8 mouse cellular contexts compared by ENCODE assay signal in the genomic region with DNA sequence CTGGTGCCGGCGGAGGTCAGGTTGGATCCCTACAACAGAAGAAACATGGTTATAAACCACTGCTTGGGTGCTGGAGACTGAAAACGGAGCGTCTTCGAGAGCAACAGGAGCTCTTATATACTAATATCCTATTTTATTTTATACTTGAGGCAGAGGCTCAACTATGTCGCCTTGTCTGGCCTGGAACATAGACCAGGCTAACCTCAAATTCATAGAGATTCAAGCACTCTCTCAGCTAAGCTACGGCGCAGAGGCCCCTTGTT. TPM values are rescaled to one million over a fixed set of nuclear protein-coding genes. Genes with fewer than 3 reads are reported as not detected.
DNase-seq lines count a peak whose midpoint lies in the region; ATAC-seq and TF ChIP-seq lines count a peak whose summit lies in the region.

No protein-coding gene starts in this region.

- WGBS in heart, embryonic 12.5 days, result 57% methylated on average over 8 of the region's 8 CpGs
- WGBS in hindbrain, embryonic 11.5 days, result 68% methylated on average over 8 of the region's 8 CpGs
- WGBS in midbrain, embryonic 10.5 days, result 73% methylated on average over 8 of the region's 8 CpGs

- H3K4me2 ChIP-seq in heart, embryonic 12.5 days, result peak overlapping the region; percentile 77
- H3K4me2 ChIP-seq in hindbrain, embryonic 11.5 days (replicated peaks; ENCODE audit: low read depth, low read length), result peak overlapping the region; percentile 60

- ATAC-seq in heart, embryonic 12.5 days (ENCODE audit: insufficient number of reproducible peaks, low FRiP score), result no peak
- no peak for ATAC-seq in G1E (ENCODE audit: extremely low read depth, insufficient number of reproducible peaks, low FRiP score, poor library complexity, severe bottlenecking)
- ATAC-seq in hindbrain, embryonic 11.5 days (ENCODE audit: low FRiP score), result no peak

- peak overlapping the region; percentile 84 for H3K9ac ChIP-seq in heart, embryonic 12.5 days
- peak overlapping the region; percentile 84; the same call in 1 of the 2 replicates for H3K9ac ChIP-seq in hindbrain, embryonic 11.5 days (ENCODE audit: low read depth, low read length)

- H3K4me3 ChIP-seq in heart, embryonic 12.5 days, result peak overlapping the region; percentile 71
- H3K4me3 ChIP-seq in G1E (ENCODE audit: low read depth, low read length), result peak overlapping the region; percentile 74
- peak overlapping the region; percentile 65 for H3K4me3 ChIP-seq in hindbrain, embryonic 11.5 days (ENCODE audit: low read depth, low read length)
- H3K4me3 ChIP-seq in midbrain, embryonic 10.5 days, result peak overlapping the region; percentile 65

- peaks cover 32% of the 10 kb centered on the region for H3K36me3 ChIP-seq in heart, embryonic 12.5 days
- peaks cover 53% of the 10 kb centered on the region for H3K36me3 ChIP-seq in G1E (replicated peaks)
- H3K36me3 ChIP-seq in hindbrain, embryonic 11.5 days (ENCODE audit: control insufficient read depth, insufficient read depth, low read length), result no peaks in the 10 kb centered on the region; the same call in 1 of the 2 replicates
- H3K36me3 ChIP-seq in midbrain, embryonic 10.5 days, result peaks cover 41% of the 10 kb centered on the region

- no peak for DNase-seq in heart, adult 9 months (ENCODE audit: low spot score in 2 of 2)
- no peak for DNase-seq in G1E (ENCODE audit: low spot score)
- DNase-seq in hindbrain, embryonic 11.5 days (ENCODE audit: low spot score), result no peak
- DNase-seq in midbrain, embryonic 10.5 days (ENCODE audit: low spot score), result no peak
- no peak for DNase-seq in right cerebral cortex, adult 2 months (ENCODE audit: low spot score in 2 of 2)
- no peak for DNase-seq in embryo, embryonic 10 days (ENCODE audit: low spot score)
- no peak for DNase-seq in lung, postnatal 10 days

- H3K9me3 ChIP-seq in heart, embryonic 12.5 days (replicated peaks), result no peaks in the 10 kb centered on the region
- peaks cover 4% of the 10 kb centered on the region for H3K9me3 ChIP-seq in G1E (replicated peaks)
- H3K9me3 ChIP-seq in hindbrain, embryonic 11.5 days (ENCODE audit: control insufficient read depth, low read length), result no peaks in the 10 kb centered on the region
- H3K9me3 ChIP-seq in midbrain, embryonic 10.5 days (replicated peaks), result no peaks in the 10 kb centered on the region

- no peaks in the 10 kb centered on the region for H3K27me3 ChIP-seq in heart, embryonic 12.5 days (replicated peaks)
- H3K27me3 ChIP-seq in G1E (ENCODE audit: insufficient read depth, low read length), result no peaks in the 10 kb centered on the region
- H3K27me3 ChIP-seq in hindbrain, embryonic 11.5 days (ENCODE audit: control insufficient read depth, insufficient read depth, low read length), result no peaks in the 10 kb centered on the region
- no peaks in the 10 kb centered on the region for H3K27me3 ChIP-seq in midbrain, embryonic 10.5 days (ENCODE audit: low read depth, poor library complexity, severe bottlenecking)

- no peak overlapping the region for H3K27ac ChIP-seq in heart, embryonic 12.5 days (ENCODE audit: poor library complexity, severe bottlenecking)
- no peak overlapping the region for H3K27ac ChIP-seq in hindbrain, embryonic 11.5 days (ENCODE audit: low read depth, low read length)
- H3K27ac ChIP-seq in midbrain, embryonic 10.5 days (replicated peaks), result peak overlapping the region; percentile 80

- no peak for TF ChIP-seq CTCF in G1E (IDR thresholded peaks at IDR 0.05; ENCODE audit: low read depth, low read length)

- peaks cover 7% of the 10 kb centered on the region; the same call in 1 of the 2 replicates for H3K4me1 ChIP-seq in heart, embryonic 12.5 days (replicated peaks)
- peaks cover 23% of the 10 kb centered on the region for H3K4me1 ChIP-seq in G1E (ENCODE audit: insufficient read depth, low read depth, low read length)
- H3K4me1 ChIP-seq in hindbrain, embryonic 11.5 days (replicated peaks; ENCODE audit: control insufficient read depth, insufficient read depth, low read length), result 0 out of 2 replicates have a peak, but pooled peaks cover 2% of the 10 kb centered on the region
- peaks cover 11% of the 10 kb centered on the region for H3K4me1 ChIP-seq in midbrain, embryonic 10.5 days

RNA-seq across cellular contexts. Expression of a gene that starts 0.7 kb away (rescaled TPM):
- polyA plus RNA-seq in heart, embryonic 12.5 days (2016; fragmentation: Nextera tagmentation; extraction: Ambion mirVana), result 40.7 and 42.4 TPM in 2 replicates
- total RNA-seq in G1E (2014; fragmentation: Nextera tagmentation) (9.6 and 12.7 TPM in 2 replicates), G1E (2017) (15.7 and 20.9 TPM in 2 replicates)
- 23.5 and 25.0 TPM in 2 replicates for polyA plus RNA-seq in G1E (2012)
- 45.4 and 48.7 TPM in 2 replicates for polyA plus RNA-seq in hindbrain, embryonic 11.5 days (2014; fragmentation: Nextera tagmentation; extraction: Ambion mirVana)
- polyA plus RNA-seq in midbrain, embryonic 10.5 days (2016; fragmentation: Nextera tagmentation; extraction: Ambion mirVana), result 48.8 and 50.5 TPM in 2 replicates

RNA-seq across cellular contexts. Expression of a gene that starts 39.8 kb away (rescaled TPM):
- polyA plus RNA-seq in heart, embryonic 12.5 days (2016; fragmentation: Nextera tagmentation; extraction: Ambion mirVana), result 738 and 776 TPM in 2 replicates
- total RNA-seq in G1E (2014; fragmentation: Nextera tagmentation) (69.4 and 78.3 TPM in 2 replicates), G1E (2017) (342 and 377 TPM in 2 replicates)
- 586 and 747 TPM in 2 replicates for polyA plus RNA-seq in G1E (2012)
- polyA plus RNA-seq in hindbrain, embryonic 11.5 days (2014; fragmentation: Nextera tagmentation; extraction: Ambion mirVana), result 935 and 992 TPM in 2 replicates
- 1,024 and 1,060 TPM in 2 replicates for polyA plus RNA-seq in midbrain, embryonic 10.5 days (2016; fragmentation: Nextera tagmentation; extraction: Ambion mirVana)

RNA-seq across cellular contexts. Expression of a gene that starts 48.0 kb away (rescaled TPM):
- 3.5 and 4.5 TPM in 2 replicates for polyA plus RNA-seq in heart, embryonic 12.5 days (2016; fragmentation: Nextera tagmentation; extraction: Ambion mirVana)
- total RNA-seq in G1E (2014; fragmentation: Nextera tagmentation), result 5.2 and 6.9 TPM in 2 replicates
- 0.99 and 1.4 TPM in 2 replicates for total RNA-seq in G1E (2017)
- 0.67 and 1.3 TPM in 2 replicates for polyA plus RNA-seq in G1E (2012)
- polyA plus RNA-seq in hindbrain, embryonic 11.5 days (2014; fragmentation: Nextera tagmentation; extraction: Ambion mirVana), result 8.2 and 9.2 TPM in 2 replicates
- 5.1 and 5.3 TPM in 2 replicates for polyA plus RNA-seq in midbrain, embryonic 10.5 days (2016; fragmentation: Nextera tagmentation; extraction: Ambion mirVana)

RNA-seq across cellular contexts. Expression of a gene that starts 50.9 kb away (rescaled TPM):
- polyA plus RNA-seq in heart, embryonic 12.5 days (2016; fragmentation: Nextera tagmentation; extraction: Ambion mirVana), result 0.77 and 1.1 TPM in 2 replicates
- total RNA-seq in G1E (2014; fragmentation: Nextera tagmentation), result not detected in 2 replicates
- 0.33 and 0.46 TPM in 2 replicates for total RNA-seq in G1E (2017)
- polyA plus RNA-seq in G1E (2012), result 0.03 TPM in 1 of 2 replicates, not detected in the other
- 0.07 and 0.14 TPM in 2 replicates for polyA plus RNA-seq in hindbrain, embryonic 11.5 days (2014; fragmentation: Nextera tagmentation; extraction: Ambion mirVana)
- 0.25 and 0.41 TPM in 2 replicates for polyA plus RNA-seq in midbrain, embryonic 10.5 days (2016; fragmentation: Nextera tagmentation; extraction: Ambion mirVana)
